Mouse (Mus musculus): ENCODE measurements around the gene Sprr2a2. TPM values are rescaled to one million over a fixed set of nuclear protein-coding genes. Genes with fewer than 3 reads are reported as not detected.

Gene Sprr2a2
- polyA plus RNA-seq, 1 experiment from 2014 or later, result 0.09 TPM

Other genes with a start within 250 kb of the Sprr2a2 start
- gene Pglyrp3, start 201.3 kb upstream of the Sprr2a2 start, polyA plus RNA-seq (2015; fragmentation: Nextera tagmentation; extraction: Ambion mirVana), result not detected in 2 replicates
- 6.1 and 7.8 TPM in 2 replicates for gene Lor, start 132.8 kb upstream of the Sprr2a2 start, polyA plus RNA-seq (2015; fragmentation: Nextera tagmentation; extraction: Ambion mirVana)
- gene Prr9, start 92.0 kb upstream of the Sprr2a2 start, polyA plus RNA-seq (2015; fragmentation: Nextera tagmentation; extraction: Ambion mirVana), result not detected in 2 replicates
- not detected in 2 replicates for gene Lelp1, start 73.2 kb upstream of the Sprr2a2 start, polyA plus RNA-seq (2015; fragmentation: Nextera tagmentation; extraction: Ambion mirVana)
- gene Sprr2a1, start 121 bp upstream of the Sprr2a2 start, polyA plus RNA-seq (2015; fragmentation: Nextera tagmentation; extraction: Ambion mirVana), result not detected in 2 replicates
- gene Sprr2a3, start 69.5 kb downstream of the Sprr2a2 start, polyA plus RNA-seq (2015; fragmentation: Nextera tagmentation; extraction: Ambion mirVana), result not detected in 2 replicates
- gene Sprr2b, start 100.7 kb downstream of the Sprr2a2 start, polyA plus RNA-seq (2015; fragmentation: Nextera tagmentation; extraction: Ambion mirVana), result not detected in 2 replicates
- gene Sprr2d, start 123.2 kb downstream of the Sprr2a2 start, polyA plus RNA-seq (2015; fragmentation: Nextera tagmentation; extraction: Ambion mirVana), result not detected in 2 replicates
- gene Sprr2e, start 136.2 kb downstream of the Sprr2a2 start, polyA plus RNA-seq (2015; fragmentation: Nextera tagmentation; extraction: Ambion mirVana), result not detected in 2 replicates
- gene Sprr2f, start 149.3 kb downstream of the Sprr2a2 start, polyA plus RNA-seq (2015; fragmentation: Nextera tagmentation; extraction: Ambion mirVana), result not detected in 2 replicates
- gene Sprr2h, start 169.8 kb downstream of the Sprr2a2 start, polyA plus RNA-seq (2015; fragmentation: Nextera tagmentation; extraction: Ambion mirVana), result not detected in 2 replicates
- gene Sprr2i, start 192.1 kb downstream of the Sprr2a2 start, polyA plus RNA-seq (2015; fragmentation: Nextera tagmentation; extraction: Ambion mirVana), result not detected in 2 replicates
- not detected in 2 replicates for gene Sprr2j-ps, start 202.2 kb downstream of the Sprr2a2 start, polyA plus RNA-seq (2015; fragmentation: Nextera tagmentation; extraction: Ambion mirVana)
- gene Gm9774, start 213.5 kb downstream of the Sprr2a2 start, polyA plus RNA-seq (2015; fragmentation: Nextera tagmentation; extraction: Ambion mirVana), result 7.5 and 8.9 TPM in 2 replicates
- not detected in 2 replicates for gene Sprr2k, start 216.7 kb downstream of the Sprr2a2 start, polyA plus RNA-seq (2015; fragmentation: Nextera tagmentation; extraction: Ambion mirVana)
- gene Sprr1b, start 222.9 kb downstream of the Sprr2a2 start, polyA plus RNA-seq (2015; fragmentation: Nextera tagmentation; extraction: Ambion mirVana), result not detected in 2 replicates
- gene Sprr3, start 242.8 kb downstream of the Sprr2a2 start, polyA plus RNA-seq (2015; fragmentation: Nextera tagmentation; extraction: Ambion mirVana), result not detected in 2 replicates